Mouse (Mus musculus) spleen, adult 18-20 months (tissue): ENCODE data around the gene Wdr3.
A peak's percentile ranks its signal among the peaks of the same experiment; 100 is the strongest.

Experiments used
- DNase-seq, 2 experiments: peaks; one replicate each; pipeline ENCODE4 v3.0.0; 2022; ENCODE audit warnings: mixed read lengths in 2 of 2

Wdr3 gene

DNA sequence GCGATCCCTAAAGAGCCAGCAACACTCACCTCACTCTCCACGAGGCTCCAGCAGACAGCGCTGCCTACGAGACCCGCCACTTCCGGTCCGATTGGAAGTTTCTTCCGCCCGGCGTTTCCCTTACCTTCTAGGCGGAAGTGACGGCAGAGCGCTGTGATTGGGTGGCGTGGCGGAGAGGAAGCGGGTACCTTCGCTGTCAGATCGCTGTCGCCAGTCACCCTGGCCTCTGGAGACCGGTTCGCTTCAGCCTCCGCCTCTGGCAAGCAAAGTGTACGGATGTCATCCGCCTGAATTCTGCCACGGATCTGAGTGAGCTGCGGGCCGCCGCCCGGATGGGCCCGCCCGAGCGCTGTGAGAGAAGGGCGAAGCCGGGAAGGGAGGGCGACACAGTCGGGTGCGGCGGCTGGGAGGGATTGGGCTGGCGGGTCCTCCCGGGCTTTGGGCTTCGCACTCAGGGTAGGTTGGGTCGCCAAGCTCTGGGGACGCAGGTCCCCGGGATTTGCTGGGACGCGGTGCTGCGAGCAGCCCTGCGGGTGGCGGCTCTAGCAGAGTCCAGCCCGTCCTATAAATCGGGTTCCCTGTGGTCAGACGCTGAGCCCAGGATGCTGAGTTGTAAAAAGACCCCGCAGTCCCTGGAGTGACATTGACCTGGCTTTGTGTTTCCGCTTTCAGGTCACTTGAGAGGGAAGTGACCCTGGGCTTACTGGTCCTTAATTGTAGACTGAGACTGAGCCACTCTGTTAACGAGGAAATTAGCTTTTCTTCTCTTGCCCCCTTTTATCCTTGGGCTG lies at the start of gene Wdr3, which contains the start of gene Gdap2:
TSS of gene Wdr3 (minus strand) at position 93 of the 791 bp plus-strand sequence.
TSS of gene Gdap2 (plus strand) at position 67 of the 791 bp plus-strand sequence.
- peak; percentile 86 to 89 for DNase-seq

DNA sequence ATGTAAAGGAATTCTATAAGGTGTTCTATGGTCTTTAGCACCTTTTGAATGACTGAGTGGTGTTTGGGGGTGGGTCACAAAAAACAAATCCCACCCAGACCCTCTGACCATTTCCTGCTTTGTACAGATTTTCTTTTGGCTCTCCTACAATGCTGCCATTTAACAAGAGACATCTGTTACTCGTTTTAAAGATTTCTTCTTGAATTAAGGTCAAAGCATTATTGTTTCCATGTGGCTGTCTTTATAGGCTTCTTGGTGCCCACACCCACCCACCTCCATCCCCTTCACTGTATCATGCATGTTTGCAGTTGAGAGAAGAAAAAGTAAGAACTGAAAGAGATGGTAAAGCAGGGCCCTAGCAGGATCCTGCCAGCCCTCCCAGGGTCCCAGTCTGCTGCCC lies 44.8 kb upstream of the Wdr3 start:
- no peak for DNase-seq

GRCm38 (mm10) chr3:100201554-100201953 lies 39.3 kb upstream of the Wdr3 start:
- no peak for DNase-seq

- DNase-seq: no peak
These were observed 32.0 kb upstream of the Wdr3 start for GRCm38 (mm10) chr3:100194210-100194609.

- DNase-seq: no peak
These were observed 27.7 kb upstream of the Wdr3 start for GRCm38 (mm10) chr3:100189861-100190260.

- peak in 1 of 2 experiments; percentile 37 for DNase-seq
These were observed 27.2 kb upstream of the Wdr3 start for GRCm38 (mm10) chr3:100189444-100189843.

DNA sequence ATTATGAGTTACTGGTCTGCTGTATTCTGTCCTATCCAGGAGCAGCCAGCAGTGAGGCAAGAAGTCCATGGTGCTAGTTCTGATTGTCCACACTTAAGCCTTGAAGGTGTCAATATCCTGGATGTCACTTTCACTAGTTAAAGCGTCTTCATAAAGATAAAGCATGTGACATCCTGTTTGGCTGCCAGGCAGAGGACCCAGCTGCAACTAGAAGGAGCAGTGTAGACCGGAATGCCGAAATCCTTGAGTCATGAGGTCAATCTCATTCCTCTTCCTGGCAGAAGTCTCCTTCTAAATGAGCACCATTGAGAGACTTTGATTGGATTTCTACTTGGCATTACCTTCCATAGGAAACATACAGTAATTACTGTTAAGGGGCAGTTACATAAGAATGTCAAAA lies 18.3 kb upstream of the Wdr3 start:
- DNase-seq: no peak

GRCm38 (mm10) chr3:100176031-100176430 lies 13.8 kb upstream of the Wdr3 start:
- DNase-seq: no peak

GRCm38 (mm10) chr3:100164991-100165390 lies 2.8 kb upstream of the Wdr3 start:
- DNase-seq: no peak

GRCm38 (mm10) chr3:100163556-100163955 lies 1.3 kb upstream of the Wdr3 start:
- no peak for DNase-seq

DNA sequence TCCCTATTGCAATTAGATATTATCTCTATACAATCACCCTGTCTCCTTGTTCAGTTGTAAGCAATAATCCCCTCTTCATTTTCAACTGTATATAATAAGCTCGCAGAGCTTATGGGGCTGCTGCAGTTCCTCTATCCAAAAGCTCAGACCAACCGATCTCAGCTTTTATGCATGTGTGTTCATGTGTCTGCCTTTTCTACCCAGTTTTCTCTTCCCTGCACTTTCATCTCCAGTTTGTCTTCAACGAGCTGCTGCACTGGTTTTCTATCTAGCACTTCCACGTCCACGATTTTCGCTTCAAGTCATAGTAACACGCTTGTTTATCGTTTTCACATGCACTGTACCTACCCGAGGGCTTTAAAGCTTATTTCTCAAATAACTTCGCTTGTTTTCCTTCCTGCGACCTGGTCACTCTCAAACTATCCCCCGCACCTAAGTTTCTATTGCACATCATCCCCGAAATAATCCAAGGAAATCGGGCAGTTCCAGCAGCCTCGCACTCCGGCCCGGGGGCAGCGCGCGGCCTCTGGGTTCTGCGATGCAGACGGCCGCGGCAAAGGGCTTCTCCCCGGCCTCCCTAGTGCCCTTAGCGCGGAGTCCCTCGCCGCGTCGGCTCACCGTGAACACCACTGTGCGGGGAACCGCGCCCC lies 417 bp downstream of the Wdr3 start:
- DNase-seq: no peak

DNA sequence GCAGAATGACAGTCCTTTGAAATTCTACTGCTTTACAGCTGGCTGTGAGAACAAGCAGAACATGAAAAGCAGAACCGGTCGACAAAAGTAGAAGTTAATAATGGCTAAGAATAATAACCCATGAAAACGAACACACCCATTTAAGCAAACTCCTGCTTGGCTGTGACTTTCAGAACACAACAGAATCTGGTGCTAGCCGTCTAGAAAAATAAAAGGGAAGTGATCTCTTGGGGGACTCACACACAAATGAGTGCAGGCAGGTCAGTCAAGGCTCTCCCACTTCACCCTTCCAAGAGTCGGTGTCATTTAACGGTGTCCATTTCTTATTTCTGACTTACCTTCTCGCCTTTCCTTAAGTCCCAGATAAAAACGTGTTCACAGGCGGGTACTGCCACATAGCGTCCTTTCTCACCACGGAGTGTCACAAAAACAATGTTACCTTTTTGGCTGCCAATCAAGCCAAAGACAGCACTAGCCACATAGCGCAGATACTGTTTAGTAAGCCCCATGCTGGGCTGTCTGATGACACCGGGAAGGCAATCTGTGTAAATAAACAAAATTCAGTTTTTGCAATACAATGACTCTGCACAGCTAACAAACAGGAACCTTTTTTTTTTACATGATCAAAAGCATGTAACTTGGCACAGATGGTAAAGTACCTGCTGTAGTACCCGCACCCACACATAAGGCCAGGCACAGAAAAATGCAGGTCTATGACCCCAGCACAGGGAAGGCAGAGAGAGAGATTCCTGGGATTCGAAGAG lies 1.3 kb downstream of the Wdr3 start:
- DNase-seq: no peak

DNA sequence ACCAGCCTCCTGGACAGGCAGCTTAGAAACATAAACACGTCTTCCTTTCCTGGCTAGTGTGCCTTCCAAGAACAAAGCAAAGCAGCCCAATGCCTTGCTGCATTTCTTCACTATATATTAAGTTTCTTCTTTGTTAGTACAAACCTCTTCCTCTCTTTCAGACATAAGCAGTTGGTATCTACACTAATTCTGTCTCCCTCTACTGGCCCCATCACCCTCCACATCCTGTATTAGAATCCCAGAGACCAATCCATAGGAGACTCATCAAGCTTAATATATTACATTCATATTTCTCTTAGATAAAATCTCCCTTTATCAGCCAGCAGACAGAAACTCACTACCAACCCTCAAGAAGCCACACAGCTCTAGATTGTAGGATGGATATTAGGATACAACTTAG lies 39.8 kb downstream of the Wdr3 start:
- DNase-seq: no peak

- no peak for DNase-seq
These were observed 40.2 kb downstream of the Wdr3 start for GRCm38 (mm10) chr3:100121961-100122360.

DNA sequence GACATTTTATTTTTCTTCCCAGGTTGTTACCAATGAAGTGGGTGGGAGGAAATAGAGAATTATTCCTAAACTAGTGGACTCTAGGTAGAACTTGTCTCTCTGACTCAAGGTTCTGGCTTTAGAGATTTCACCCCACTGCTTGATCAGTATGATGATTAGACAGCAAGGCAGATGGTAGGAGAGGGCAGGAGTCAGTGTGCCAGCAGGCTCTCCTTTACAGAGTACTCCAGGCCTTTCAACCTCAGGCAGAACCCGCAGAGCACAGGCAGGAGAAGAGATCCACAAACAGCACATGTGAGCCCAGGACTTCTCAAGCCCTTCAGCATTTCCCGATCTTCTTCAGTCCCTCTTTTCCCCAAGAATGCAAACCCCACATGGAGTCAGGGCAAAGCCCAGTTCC lies 43.5 kb downstream of the Wdr3 start:
- DNase-seq: no peak

- DNase-seq: no peak
These were observed 55.5 kb downstream of the Wdr3 start for GRCm38 (mm10) chr3:100106736-100107135.

DNA sequence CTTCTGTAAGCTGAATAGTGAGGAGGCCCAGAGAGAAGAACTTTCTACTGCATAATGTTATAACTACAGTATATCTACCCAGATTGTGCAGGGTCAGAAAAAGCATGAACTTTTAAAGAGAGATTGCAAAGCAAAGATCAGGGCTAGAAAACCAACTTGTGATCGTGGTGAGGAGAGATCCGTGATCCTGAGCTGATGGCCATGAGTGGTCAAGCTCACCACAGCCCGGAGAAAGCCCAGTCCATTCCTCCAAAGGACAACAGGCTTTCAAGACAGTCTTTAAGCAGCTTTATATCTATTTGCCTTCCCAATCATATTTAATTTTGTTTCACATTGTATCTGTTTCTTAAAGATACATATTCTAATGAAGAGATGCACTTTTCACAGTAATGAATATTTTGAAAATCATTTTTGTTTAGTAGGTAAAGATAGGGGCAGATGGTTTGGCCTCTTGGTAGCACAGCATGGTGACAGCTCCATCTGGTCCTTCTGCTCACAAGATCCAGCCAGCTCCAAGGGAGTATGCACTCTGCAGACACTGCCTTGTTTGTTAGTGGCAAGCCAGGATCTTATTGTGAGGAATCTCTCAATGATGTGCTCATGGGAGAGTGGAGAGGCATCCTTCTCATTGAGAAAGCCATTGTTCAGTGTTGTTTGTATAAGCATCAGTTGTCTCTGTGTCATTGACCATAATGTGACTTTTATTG lies 59.7 kb downstream of the Wdr3 start:
- DNase-seq: no peak
